Comparison of ENCODE assay signal across 8 mouse cellular contexts in genomic region chr15:27702031-27702971, GRCm38 (mm10). TPM values are rescaled to one million over a fixed set of nuclear protein-coding genes. Genes with fewer than 3 reads are reported as not detected.
DNase-seq lines count a peak whose midpoint lies in the region; ATAC-seq and TF ChIP-seq lines count a peak whose summit lies in the region.

No protein-coding gene starts in this region.

- no peak overlapping the region for H3K4me3 ChIP-seq in left cerebral cortex, adult 2 months
- H3K4me3 ChIP-seq in liver, embryonic 13.5 days (replicated peaks), result no peak overlapping the region

- H3K27ac ChIP-seq in left cerebral cortex, adult 2 months, result peak overlapping the region; percentile 32; the same call in 1 of the 2 replicates
- peak overlapping the region; percentile 56 for H3K27ac ChIP-seq in liver, embryonic 13.5 days

- peaks cover 8% of the 10 kb centered on the region for H3K4me1 ChIP-seq in liver, embryonic 13.5 days (replicated peaks)

- ATAC-seq in liver, embryonic 13.5 days (ENCODE audit: low read depth), result peak; percentile 58; the same call in 1 of the 2 replicates
- ATAC-seq in cerebellum, adult (ENCODE audit: insufficient number of reproducible peaks, low FRiP score, low TSS enrichment), result no peak

- no peak overlapping the region for H3K9ac ChIP-seq in liver, embryonic 13.5 days

- H3K4me2 ChIP-seq in liver, embryonic 13.5 days, result no peak overlapping the region

- TF ChIP-seq CTCF in left cerebral cortex, adult 2 months (IDR thresholded peaks at IDR 0.05), result no peak

- DNase-seq in left cerebral cortex, adult 2 months (ENCODE audit: extremely low spot score in 1 of 2, low spot score in 2 of 2), result peak in 1 of 2 experiments; percentile 54
- no peak for DNase-seq in left cerebral cortex, adult 11 months (ENCODE audit: low spot score)
- DNase-seq in c-Kit-positive CD71-negative TER-119-negative erythroid progenitor cells, embryonic 14.5 days (ENCODE audit: low read depth), result peak; percentile 53
- peak; percentile 19 to 31 for DNase-seq in heart, postnatal 36 days
- DNase-seq in liver, embryonic 13.5 days, result peak; percentile 23
- peak; percentile 46 to 71 for DNase-seq in spleen, postnatal 4 days (ENCODE audit: low spot score in 2 of 2)
- DNase-seq in cerebellum, postnatal 36 days, result no peak

- H3K27me3 ChIP-seq in liver, embryonic 13.5 days, result no peaks in the 10 kb centered on the region

- no peaks in the 10 kb centered on the region for H3K9me3 ChIP-seq in liver, embryonic 13.5 days (replicated peaks)

- no peaks in the 10 kb centered on the region for H3K36me3 ChIP-seq in liver, embryonic 13.5 days

- intact Hi-C loops in left cerebral cortex, adult 2 months (cut with DNase I), result no loop called here
- intact Hi-C loops in heart, postnatal 36 days (cut with DNase I), result no loop called here

- 9% methylated on average over 11 of the region's 11 CpGs for WGBS in liver, embryonic 13.5 days (ENCODE audit: insufficient replicate concordance)

RNA-seq across cellular contexts. Expression of gene Otulinl, which starts 20.9 kb away (rescaled TPM):
- total RNA-seq in left cerebral cortex, adult 2 months (2021), result 10 to 100 TPM; 21.1 to 30.0 TPM
- total RNA-seq in heart, postnatal 36 days (2021), result 1 to 10 TPM; 2.3 to 4.1 TPM
- polyA plus RNA-seq in liver, embryonic 13.5 days (2015; fragmentation: Nextera tagmentation; extraction: Ambion mirVana), result 8.0 and 9.1 TPM in 2 replicates

Comparison
In these comparisons a context has a peak if more than half of its experiments do, and no peak if none do; other contexts are left out.
1. DNase-seq: peak in c-Kit-positive CD71-negative TER-119-negative erythroid progenitor cells, embryonic 14.5 days (single experiment), heart, postnatal 36 days (2 of 2), liver, embryonic 13.5 days (single experiment) and spleen, postnatal 4 days (2 of 2); none in left cerebral cortex, adult 11 months (single experiment) and cerebellum, postnatal 36 days (0 of 2).
2. RNA of gene Otulinl, which starts 20.9 kb away (total RNA-seq): 21.1 to 30.0 TPM in left cerebral cortex, adult 2 months; 2.3 to 4.1 TPM in heart, postnatal 36 days; every median in the first group is over 4 times any median in the second.